Mouse (Mus musculus): Measurements from ENCODE around the gene Ccdc60. TPM values are rescaled to one million over a fixed set of nuclear protein-coding genes. Genes with fewer than 3 reads are reported as not detected.

Gene Ccdc60
- polyA plus RNA-seq, 1 experiment from 2014 or later, result 0.78 TPM

- no peak overlapping the region for H3K4me3 ChIP-seq
- no peaks in the 10 kb centered on the region for H3K27me3 ChIP-seq (ENCODE audit: insufficient read depth, poor library complexity, severe bottlenecking)
- H3K27ac ChIP-seq, result no peak overlapping the region
- H3K4me1 ChIP-seq, result no peaks in the 10 kb centered on the region
- no peaks in the 10 kb centered on the region for H3K36me3 ChIP-seq
- WGBS, result 85% methylated on average over 5 of the region's 5 CpGs
- no peaks in the 10 kb centered on the region for H3K9me3 ChIP-seq
- DNase-seq (ENCODE audit: low spot score), result no peak
These were observed 26.8 kb downstream of the Ccdc60 start for GRCm38 (mm10) chr5:116261944-116262343.

- 80% methylated on average over 5 of the region's 5 CpGs for WGBS
- Histone ChIP-seq H3K27ac (no peak overlapping the region), H3K4me1 (no peaks in the 10 kb centered on the region), H3K4me3 (no peak overlapping the region), H3K36me3 (no peaks in the 10 kb centered on the region), H3K9me3 (no peaks in the 10 kb centered on the region), H3K27me3 (ENCODE audit: insufficient read depth, poor library complexity, severe bottlenecking) (no peaks in the 10 kb centered on the region)
- DNase-seq (ENCODE audit: low spot score), result no peak
These were observed 28.4 kb downstream of the Ccdc60 start for GRCm38 (mm10) chr5:116260356-116260755.

- Histone ChIP-seq H3K27me3 (ENCODE audit: insufficient read depth, poor library complexity, severe bottlenecking) (no peaks in the 10 kb centered on the region), H3K27ac (no peak overlapping the region), H3K4me3 (no peak overlapping the region), H3K4me1 (no peaks in the 10 kb centered on the region), H3K9me3 (no peaks in the 10 kb centered on the region), H3K36me3 (no peaks in the 10 kb centered on the region)
- 64% methylated on average over 8 of the region's 8 CpGs for WGBS
- DNase-seq (ENCODE audit: low spot score), result no peak
These were observed 30.4 kb downstream of the Ccdc60 start for GRCm38 (mm10) chr5:116258321-116258860.

- Histone ChIP-seq H3K9me3 (no peaks in the 10 kb centered on the region), H3K27ac (no peak overlapping the region), H3K4me3 (no peak overlapping the region), H3K36me3 (no peaks in the 10 kb centered on the region), H3K4me1 (no peaks in the 10 kb centered on the region), H3K27me3 (ENCODE audit: insufficient read depth, poor library complexity, severe bottlenecking) (no peaks in the 10 kb centered on the region)
- 78% methylated on average over 4 of the region's 4 CpGs for WGBS
- no peak for DNase-seq (ENCODE audit: low spot score)
These were observed 34.9 kb downstream of the Ccdc60 start for GRCm38 (mm10) chr5:116253914-116254313.

GRCm38 (mm10) chr5:116252186-116252585 is 36.6 kb downstream of the Ccdc60 start:
- Histone ChIP-seq H3K27ac (no peak overlapping the region), H3K27me3 (ENCODE audit: insufficient read depth, poor library complexity, severe bottlenecking) (no peaks in the 10 kb centered on the region), H3K36me3 (no peaks in the 10 kb centered on the region), H3K4me3 (no peak overlapping the region), H3K4me1 (no peaks in the 10 kb centered on the region), H3K9me3 (no peaks in the 10 kb centered on the region)
- no peak for DNase-seq (ENCODE audit: low spot score)
- 73% methylated on average over 6 of the region's 6 CpGs for WGBS

GRCm38 (mm10) chr5:116246642-116247041 is 42.1 kb downstream of the Ccdc60 start:
- Histone ChIP-seq H3K9me3 (no peaks in the 10 kb centered on the region), H3K27me3 (ENCODE audit: insufficient read depth, poor library complexity, severe bottlenecking) (no peaks in the 10 kb centered on the region)
- WGBS, result 77% methylated on average over 7 of the region's 7 CpGs

GRCm38 (mm10) chr5:116244476-116244875 is 44.3 kb downstream of the Ccdc60 start:
- Histone ChIP-seq H3K4me1 (no peaks in the 10 kb centered on the region), H3K9me3 (no peaks in the 10 kb centered on the region), H3K36me3 (no peaks in the 10 kb centered on the region), H3K4me3 (no peak overlapping the region), H3K27me3 (ENCODE audit: insufficient read depth, poor library complexity, severe bottlenecking) (no peaks in the 10 kb centered on the region), H3K27ac (no peak overlapping the region)
- no peak for DNase-seq (ENCODE audit: low spot score)
- 56% methylated on average over 3 of the region's 3 CpGs for WGBS

More at GRCm38 (mm10) chr5:116246642-116247041, 42.1 kb downstream of the Ccdc60 start:
- no peak overlapping the region for H3K27ac ChIP-seq
- no peak for DNase-seq (ENCODE audit: low spot score)
- no peaks in the 10 kb centered on the region for H3K36me3 ChIP-seq
- H3K4me3 ChIP-seq, result no peak overlapping the region
- no peaks in the 10 kb centered on the region for H3K4me1 ChIP-seq

- Histone ChIP-seq H3K27me3 (ENCODE audit: insufficient read depth, poor library complexity, severe bottlenecking) (no peaks in the 10 kb centered on the region), H3K36me3 (no peaks in the 10 kb centered on the region), H3K9me3 (no peaks in the 10 kb centered on the region), H3K4me3 (no peak overlapping the region), H3K27ac (no peak overlapping the region), H3K4me1 (no peaks in the 10 kb centered on the region)
- 71% methylated on average over 9 of the region's 9 CpGs for whole genome bisulfite sequencing
- no peak for DNase-seq (ENCODE audit: low spot score)
These were observed 45.2 kb downstream of the Ccdc60 start for GRCm38 (mm10) chr5:116243622-116244021.

GRCm38 (mm10) chr5:116231841-116232643 is 56.7 kb downstream of the Ccdc60 start:
- peaks cover 23% of the 10 kb centered on the region; the same call in 1 of the 2 replicates for H3K27me3 ChIP-seq (ENCODE audit: insufficient read depth, poor library complexity, severe bottlenecking)
- no peaks in the 10 kb centered on the region for H3K36me3 ChIP-seq
- DNase-seq (ENCODE audit: low spot score), result peak; percentile 80
- H3K4me1 ChIP-seq, result peaks cover 3% of the 10 kb centered on the region; the same call in 1 of the 2 replicates
- WGBS, result 20% methylated on average over 19 of the region's 19 CpGs
- no peak overlapping the region for H3K27ac ChIP-seq
- H3K9me3 ChIP-seq, result no peaks in the 10 kb centered on the region
- peak overlapping the region; percentile 31 for H3K4me3 ChIP-seq

GRCm38 (mm10) chr5:116228414-116228813 is 60.4 kb downstream of the Ccdc60 start:
- WGBS, result 80% methylated on average over 6 of the region's 6 CpGs
- Histone ChIP-seq H3K4me1 (peaks cover 3% of the 10 kb centered on the region; the same call in 1 of the 2 replicates), H3K9me3 (no peaks in the 10 kb centered on the region), H3K27ac (no peak overlapping the region), H3K4me3 (no peak overlapping the region), H3K36me3 (no peaks in the 10 kb centered on the region), H3K27me3 (ENCODE audit: insufficient read depth, poor library complexity, severe bottlenecking) (peaks cover 23% of the 10 kb centered on the region; the same call in 1 of the 2 replicates)
- DNase-seq (ENCODE audit: low spot score), result no peak

GRCm38 (mm10) chr5:116224023-116224422 is 64.8 kb downstream of the Ccdc60 start:
- no peaks in the 10 kb centered on the region for H3K27me3 ChIP-seq (ENCODE audit: insufficient read depth, poor library complexity, severe bottlenecking)
- H3K36me3 ChIP-seq, result no peaks in the 10 kb centered on the region
- no peaks in the 10 kb centered on the region for H3K4me1 ChIP-seq
- WGBS, result 74% methylated on average over 6 of the region's 6 CpGs
- no peaks in the 10 kb centered on the region for H3K9me3 ChIP-seq
- no peak for DNase-seq (ENCODE audit: low spot score)
- H3K27ac ChIP-seq, result no peak overlapping the region
- H3K4me3 ChIP-seq, result no peak overlapping the region

GRCm38 (mm10) chr5:116221916-116222315 is 66.9 kb downstream of the Ccdc60 start:
- H3K27me3 ChIP-seq (ENCODE audit: insufficient read depth, poor library complexity, severe bottlenecking), result no peaks in the 10 kb centered on the region
- no peaks in the 10 kb centered on the region for H3K36me3 ChIP-seq
- H3K4me1 ChIP-seq, result no peaks in the 10 kb centered on the region
- H3K4me3 ChIP-seq, result no peak overlapping the region
- WGBS, result 82% methylated on average over 3 of the region's 3 CpGs
- H3K9me3 ChIP-seq, result no peaks in the 10 kb centered on the region
- H3K27ac ChIP-seq, result no peak overlapping the region
- no peak for DNase-seq (ENCODE audit: low spot score)

- no peak for DNase-seq (ENCODE audit: low spot score)
- Histone ChIP-seq H3K4me3 (no peak overlapping the region), H3K27ac (no peak overlapping the region), H3K27me3 (ENCODE audit: insufficient read depth, poor library complexity, severe bottlenecking) (no peaks in the 10 kb centered on the region), H3K36me3 (no peaks in the 10 kb centered on the region), H3K4me1 (no peaks in the 10 kb centered on the region), H3K9me3 (no peaks in the 10 kb centered on the region)
- WGBS, result 80% methylated on average over 7 of the region's 7 CpGs
These were observed 69.5 kb downstream of the Ccdc60 start for GRCm38 (mm10) chr5:116219288-116219687.

Data from heart, embryonic 10.5 days (tissue).